Mouse (Mus musculus) liver, embryonic 14.5 days (tissue): ENCODE results near the gene Clec4f. TPM values are rescaled to one million over a fixed set of nuclear protein-coding genes. Genes with fewer than 3 reads are reported as not detected.

Experiments used
- ATAC-seq: fragments of 200-750 bp; cut with Nextera tagmentation; 2 replicates; pipeline ENCODE4 v1.8.0; 2017; ENCODE audit warnings: moderate number of reproducible peaks, mild to moderate bottlenecking, moderate library complexity; ENCODE audit not compliant: insufficient read depth
- DNase-seq, 3 experiments: peaks; one replicate each; pipeline ENCODE4 v3.0.0-alpha.2; 2012 to 2013; ENCODE audit warnings: low read depth in 3 of 3, low spot score in 3 of 3
- H3K27ac ChIP-seq: fragments of 300-500 bp; sonication (generic); 2 replicates; pipeline ENCODE4 v1.5.1; 2014; ENCODE audit warnings: moderate library complexity, mild to moderate bottlenecking, control low read depth, inconsistent platforms
- H3K27me3 ChIP-seq: fragments of 300-500 bp; sonication (generic); 2 replicates; pipeline ENCODE4 v1.6.1; 2014; ENCODE audit warnings: mild to moderate bottlenecking, low read length, moderate library complexity; ENCODE audit not compliant: control insufficient read depth, insufficient read depth
- H3K36me3 ChIP-seq: fragments of 300-500 bp; sonication (generic); replicated peaks from 2 replicates; pipeline ENCODE4 v1.6.1; 2014; ENCODE audit warnings: low read depth; ENCODE audit not compliant: control insufficient read depth, insufficient read depth
- H3K4me1 ChIP-seq, 2 experiments: fragments of 200-500 bp in 1 of 2; fragments of 300-500 bp in 1 of 2; sonication (generic) in 1 of 2; replicated peaks; 2 replicates each; pipeline ENCODE4 v1.6.1; 2012 to 2014; ENCODE audit warnings: antibody characterized with exemption in 1 of 2, inconsistent platforms in 1 of 2, low read length in 1 of 2; ENCODE audit not compliant: control insufficient read depth in 2 of 2, insufficient read depth in 2 of 2
- H3K4me2 ChIP-seq: fragments of 300-500 bp; sonication (generic); 2 replicates; pipeline ENCODE4 v1.6.1; 2014; ENCODE audit warnings: low read depth, mild to moderate bottlenecking, control low read depth, moderate library complexity
- H3K4me3 ChIP-seq, 2 experiments: fragments of 200-500 bp in 1 of 2; fragments of 300-500 bp in 1 of 2; sonication (generic) in 1 of 2; 2 replicates each; pipeline ENCODE4 v1.5.1; 2012 to 2014; ENCODE audit warnings: low read depth in 2 of 2, low read length in 2 of 2, mild to moderate bottlenecking in 2 of 2, control low read depth in 1 of 2, inconsistent platforms in 1 of 2, moderate library complexity in 1 of 2; ENCODE audit not compliant: insufficient read depth in 1 of 2
- H3K9ac ChIP-seq: fragments of 300-500 bp; sonication (generic); replicated peaks from 2 replicates; pipeline ENCODE4 v1.6.1; 2014; ENCODE audit warnings: mild to moderate bottlenecking, control low read depth, moderate library complexity
- H3K9me3 ChIP-seq: fragments of 300-500 bp; sonication (generic); 2 replicates; pipeline ENCODE4 v1.6.1; 2016; ENCODE audit warnings: low read length, mixed read lengths; ENCODE audit not compliant: control insufficient read depth
- CTCF ChIP-seq: IDR thresholded peaks from 2 replicates; pipeline ENCODE4 v1.5.1; 2016; ENCODE audit warnings: antibody characterized with exemption, low read depth, control low read depth
- EP300 ChIP-seq: IDR thresholded peaks from 2 replicates; pipeline ENCODE4 v1.6.1; 2016; ENCODE audit warnings: antibody characterized with exemption, low read depth
- WGBS: fragments of 180-500 bp; shearing (Covaris S2); extraction: QIAGEN DNeasy Blood & Tissue Kit; methylation state at CpG from one replicate; pipeline ENCODE4 v1.1.7; 2014; ENCODE audit not compliant: insufficient replicate concordance; 5-methylcytosine and 5-hydroxymethylcytosine counted together
- polyA plus RNA-seq, 2 experiments: library from polyadenylated mRNA; depleted of rRNA in 1 of 2; stranded (reverse) in 1 of 2; unstranded in 1 of 2; fragments of >200 nt; fragmentation: Nextera tagmentation in 1 of 2; extraction: Ambion mirVana in 1 of 2; gene quantifications; 2 replicates each; pipeline versions ENCODE4 v1.2.1 to v1.2.3; 2012 to 2014

The Clec4f gene
- polyA plus RNA-seq, 2 experiments: 3.3 to 4.1 TPM

DNA sequence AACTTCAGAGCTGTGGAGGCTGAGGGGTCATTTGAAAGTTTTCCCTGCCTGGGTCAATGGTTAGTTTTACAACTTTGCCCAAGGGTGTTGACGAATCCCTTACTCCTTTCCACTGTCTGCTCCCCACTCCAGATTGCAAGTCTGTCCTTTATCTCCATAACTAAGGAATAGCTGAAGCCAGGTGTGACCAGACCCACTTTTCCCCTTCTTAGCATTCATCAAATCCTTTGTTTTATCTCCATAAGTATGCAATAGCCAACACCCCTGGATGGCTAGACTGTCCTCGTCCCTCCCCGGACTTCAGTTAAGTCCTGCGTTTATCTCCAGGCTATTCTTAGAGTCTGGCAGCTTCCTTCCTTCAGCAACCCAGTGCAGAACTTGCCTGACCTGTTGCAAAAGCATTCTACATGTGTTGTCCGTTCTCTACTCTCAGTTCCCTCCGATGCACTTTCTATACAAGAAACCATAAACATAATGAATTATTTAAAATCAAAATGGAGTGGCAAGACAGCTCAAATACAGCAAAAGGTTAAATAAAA is 56.3 kb downstream of the Clec4f start:
- TF ChIP-seq CTCF (no peak), EP300 (no peak)
- Histone ChIP-seq H3K9me3 (no peaks in the 10 kb centered on the region), H3K4me3 (no peak overlapping the region), H3K36me3 (no peaks in the 10 kb centered on the region), H3K4me1 (no peaks in the 10 kb centered on the region), H3K27ac (no peak overlapping the region), H3K27me3 (no peaks in the 10 kb centered on the region), H3K9ac (no peak overlapping the region), H3K4me2 (0 out of 2 replicates have a peak overlapping the region, but pooled peaks have one; percentile 2)
- DNase-seq (no peak), ATAC-seq (no peak)
- WGBS: 22% methylated on average over 6 of the region's 6 CpGs

DNA sequence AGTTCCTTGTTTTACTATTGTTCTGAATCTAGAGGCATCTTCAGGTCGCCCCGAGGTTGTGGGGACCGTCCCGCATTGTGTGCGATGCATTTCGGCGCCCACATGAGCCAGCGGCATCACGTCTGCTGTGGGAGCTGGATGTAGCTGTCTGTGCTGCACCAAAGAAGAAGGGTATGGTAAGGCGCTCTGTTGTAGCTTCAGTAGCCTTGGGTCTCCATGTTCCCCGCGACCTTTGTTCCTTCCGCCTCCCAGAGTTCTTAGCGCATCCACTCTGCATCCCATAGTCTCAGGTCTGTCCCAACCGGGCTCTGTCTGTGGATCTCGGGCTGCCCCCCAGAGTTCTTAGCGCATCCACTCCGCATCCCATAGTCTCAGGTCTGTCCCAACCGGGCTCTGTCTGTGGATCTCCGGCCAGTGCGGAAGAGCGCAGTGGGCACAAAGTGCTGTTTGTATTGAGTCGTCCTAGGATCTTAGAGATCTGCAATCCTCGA is 56.9 kb downstream of the Clec4f start:
- no peak for DNase-seq
- Histone ChIP-seq H3K27ac (no peak overlapping the region), H3K9me3 (no peaks in the 10 kb centered on the region), H3K9ac (no peak overlapping the region), H3K4me1 (no peaks in the 10 kb centered on the region), H3K27me3 (no peaks in the 10 kb centered on the region), H3K4me2 (peak overlapping the region; percentile 47), H3K36me3 (no peaks in the 10 kb centered on the region), H3K4me3 (peak overlapping the region; percentile 7 to 20; a peak in 2 of 4 replicates)
- 37% methylated on average over 24 of the region's 24 CpGs for WGBS
- TF ChIP-seq CTCF: no peak
- no peak for TF ChIP-seq EP300
- ATAC-seq: no peak

DNA sequence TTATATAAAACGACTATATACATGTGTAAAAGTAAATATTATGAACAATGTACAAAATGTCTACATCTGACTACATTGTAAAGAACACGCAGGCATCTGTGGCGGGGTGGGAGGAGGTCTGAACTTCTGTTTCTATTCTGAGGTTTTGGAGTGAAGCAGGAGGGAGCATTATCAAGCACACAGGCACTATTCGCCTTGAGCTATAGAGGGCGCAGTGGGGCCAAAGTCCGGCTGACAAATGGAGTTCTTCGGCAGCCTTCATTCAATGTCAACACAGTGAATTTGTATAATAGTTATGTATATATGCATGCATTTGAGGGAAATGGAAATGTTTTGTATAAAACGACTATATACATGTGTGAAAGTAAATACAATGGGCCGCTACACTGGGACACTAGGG is 57.3 kb downstream of the Clec4f start:
- TF ChIP-seq CTCF: peak; percentile 63
- TF ChIP-seq EP300: no peak
- DNase-seq: peak in 2 of 3 experiments; percentile 13 to 19
- 9% methylated on average over 9 of the region's 9 CpGs for WGBS
- Histone ChIP-seq H3K4me1 (no peaks in the 10 kb centered on the region), H3K9ac (no peak overlapping the region), H3K4me2 (peak overlapping the region; percentile 47), H3K4me3 (peak overlapping the region in 1 of 2 experiments; percentile 20; a peak in 1 of 4 replicates), H3K27ac (no peak overlapping the region), H3K27me3 (no peaks in the 10 kb centered on the region), H3K9me3 (no peaks in the 10 kb centered on the region), H3K36me3 (no peaks in the 10 kb centered on the region)
- ATAC-seq: no peak

DNA sequence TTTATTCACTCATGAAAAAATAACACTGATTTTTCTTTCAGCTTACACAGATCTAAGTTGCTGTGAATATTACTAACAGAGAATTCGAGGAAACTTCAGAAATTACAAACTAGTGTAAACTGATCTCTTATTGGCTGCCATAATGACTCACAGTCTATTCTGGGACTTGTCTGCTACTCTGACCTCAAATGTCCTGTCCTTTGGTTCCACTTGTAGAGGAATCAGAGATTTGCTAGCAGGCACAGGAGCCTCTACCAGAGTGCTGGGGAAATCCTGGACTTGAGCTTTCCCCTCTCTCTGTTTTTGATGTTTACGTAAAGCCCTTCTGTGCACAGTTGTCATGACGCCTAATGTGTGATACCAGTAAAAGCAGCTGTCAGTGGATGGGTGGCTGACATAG is 58.0 kb downstream of the Clec4f start:
- no peak overlapping the region for H3K4me2 ChIP-seq
- H3K4me3 ChIP-seq: no peak overlapping the region
- no peak for TF ChIP-seq CTCF
- no peak for TF ChIP-seq EP300
- no peaks in the 10 kb centered on the region for H3K36me3 ChIP-seq
- no peak overlapping the region for H3K9ac ChIP-seq
- no peak for ATAC-seq
- no peak overlapping the region for H3K27ac ChIP-seq
- WGBS: 40% methylated on average over 3 of the region's 3 CpGs
- no peaks in the 10 kb centered on the region for H3K9me3 ChIP-seq
- H3K4me1 ChIP-seq: no peaks in the 10 kb centered on the region
- DNase-seq: no peak
- H3K27me3 ChIP-seq: no peaks in the 10 kb centered on the region

DNA sequence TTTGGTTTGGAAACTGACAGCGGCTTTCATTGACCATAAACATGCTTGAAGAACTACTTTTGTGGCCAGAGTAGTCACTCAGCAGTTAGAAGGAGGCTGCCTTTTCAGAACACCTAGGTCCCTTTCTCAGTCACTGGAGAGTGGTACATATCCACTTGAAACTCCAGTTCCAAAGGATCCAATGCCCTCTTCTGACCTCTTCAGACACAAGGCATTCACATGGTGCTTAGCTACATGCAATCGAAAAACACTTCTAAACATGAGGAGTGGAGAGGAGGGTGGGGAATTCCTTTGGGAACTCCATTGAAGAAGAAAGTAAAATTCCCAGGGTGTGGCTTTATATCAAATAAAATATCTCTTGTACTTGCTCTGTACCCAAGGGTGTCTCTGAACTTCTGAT is 61.0 kb downstream of the Clec4f start:
- Histone ChIP-seq H3K4me2 (no peak overlapping the region), H3K4me3 (no peak overlapping the region), H3K9me3 (no peaks in the 10 kb centered on the region), H3K36me3 (no peaks in the 10 kb centered on the region), H3K27me3 (no peaks in the 10 kb centered on the region), H3K27ac (no peak overlapping the region), H3K9ac (no peak overlapping the region), H3K4me1 (no peaks in the 10 kb centered on the region)
- TF ChIP-seq CTCF: no peak
- TF ChIP-seq EP300: no peak
- WGBS: 58% methylated on average over 2 of the region's 2 CpGs
- DNase-seq (no peak), ATAC-seq (no peak)

Other genes starting within 250 kb of the Clec4f start
- gene Tet3, start 197.1 kb downstream of the Clec4f start, polyA plus RNA-seq (2012; rRNA removed): 3.0 and 3.1 TPM in 2 replicates
- 7.7 and 8.3 TPM in 2 replicates for gene Tet3, start 197.1 kb downstream of the Clec4f start, polyA plus RNA-seq (2014; fragmentation: Nextera tagmentation; extraction: Ambion mirVana)
- gene Dguok, start 149.2 kb downstream of the Clec4f start, polyA plus RNA-seq (2012; rRNA removed): 14.6 and 16.8 TPM in 2 replicates
- gene Dguok, start 149.2 kb downstream of the Clec4f start, polyA plus RNA-seq (2014; fragmentation: Nextera tagmentation; extraction: Ambion mirVana): 21.6 and 27.2 TPM in 2 replicates
- gene Actg2, start 119.9 kb downstream of the Clec4f start, polyA plus RNA-seq (2012; rRNA removed): 2.3 and 2.7 TPM in 2 replicates
- gene Actg2, start 119.9 kb downstream of the Clec4f start, polyA plus RNA-seq (2014; fragmentation: Nextera tagmentation; extraction: Ambion mirVana): 1.4 and 2.4 TPM in 2 replicates
- gene Stambp, start 83.5 kb downstream of the Clec4f start, polyA plus RNA-seq (2012; rRNA removed): 5.1 and 6.2 TPM in 2 replicates
- 9.9 and 10.1 TPM in 2 replicates for gene Stambp, start 83.5 kb downstream of the Clec4f start, polyA plus RNA-seq (2014; fragmentation: Nextera tagmentation; extraction: Ambion mirVana)
- gene Cd207, start 21.7 kb upstream of the Clec4f start, polyA plus RNA-seq (2012; rRNA removed): 0.08 and 0.17 TPM in 2 replicates
- 0.33 and 0.53 TPM in 2 replicates for gene Cd207, start 21.7 kb upstream of the Clec4f start, polyA plus RNA-seq (2014; fragmentation: Nextera tagmentation; extraction: Ambion mirVana)
- not detected in 2 replicates for gene Vax2, start 55.1 kb upstream of the Clec4f start, polyA plus RNA-seq (2012; rRNA removed)
- not detected in 2 replicates for gene Vax2, start 55.1 kb upstream of the Clec4f start, polyA plus RNA-seq (2014; fragmentation: Nextera tagmentation; extraction: Ambion mirVana)
- gene Atp6v1b1, start 86.8 kb upstream of the Clec4f start, polyA plus RNA-seq (2012; rRNA removed): 0.02 TPM in 1 of 2 replicates, not detected in the other
- not detected in 2 replicates for gene Atp6v1b1, start 86.8 kb upstream of the Clec4f start, polyA plus RNA-seq (2014; fragmentation: Nextera tagmentation; extraction: Ambion mirVana)
- gene Ankrd53, start 106.5 kb upstream of the Clec4f start, polyA plus RNA-seq (2012; rRNA removed): not detected in 2 replicates
- gene Ankrd53, start 106.5 kb upstream of the Clec4f start, polyA plus RNA-seq (2014; fragmentation: Nextera tagmentation; extraction: Ambion mirVana): 0.08 TPM in 1 of 2 replicates, not detected in the other
- gene Tex261, start 119.6 kb upstream of the Clec4f start, polyA plus RNA-seq (2012; rRNA removed): 21.6 and 26.5 TPM in 2 replicates
- 42.6 and 44.2 TPM in 2 replicates for gene Tex261, start 119.6 kb upstream of the Clec4f start, polyA plus RNA-seq (2014; fragmentation: Nextera tagmentation; extraction: Ambion mirVana)
- gene Nagk, start 138.8 kb upstream of the Clec4f start, polyA plus RNA-seq (2012; rRNA removed): 5.4 and 6.0 TPM in 2 replicates
- gene Nagk, start 138.8 kb upstream of the Clec4f start, polyA plus RNA-seq (2014; fragmentation: Nextera tagmentation; extraction: Ambion mirVana): 13.9 and 15.6 TPM in 2 replicates
- 4.0 and 5.6 TPM in 2 replicates for gene Paip2b, start 175.6 kb upstream of the Clec4f start, polyA plus RNA-seq (2012; rRNA removed)
- gene Paip2b, start 175.6 kb upstream of the Clec4f start, polyA plus RNA-seq (2014; fragmentation: Nextera tagmentation; extraction: Ambion mirVana): 2.5 and 3.5 TPM in 2 replicates
- gene Zfp638, start 210.9 kb upstream of the Clec4f start, polyA plus RNA-seq (2012; rRNA removed): 7.4 and 14.0 TPM in 2 replicates
- gene Zfp638, start 210.9 kb upstream of the Clec4f start, polyA plus RNA-seq (2014; fragmentation: Nextera tagmentation; extraction: Ambion mirVana): 18.6 and 19.3 TPM in 2 replicates